Mouse (Mus musculus) liver, adult 2 months (tissue): ENCODE data around the gene Rfx7. TPM values are rescaled to one million over a fixed set of nuclear protein-coding genes. Genes with fewer than 3 reads are reported as not detected.

Experiments
- DNase-seq: peaks from one replicate; pipeline ENCODE4 v3.0.0-alpha.2; 2011; ENCODE audit warnings: low read depth, low spot score; ENCODE audit errors: extremely low read depth
- H3K27ac ChIP-seq: fragments of 200-500 bp; replicated peaks from 2 replicates; pipeline ENCODE4 v1.5.1; 2012; ENCODE audit warnings: low read depth, mild to moderate bottlenecking, control low read depth, inconsistent platforms, low read length; ENCODE audit not compliant: insufficient read depth
- H3K27me3 ChIP-seq: fragments of 200-500 bp; 2 replicates; pipeline ENCODE4 v1.6.1; 2012; ENCODE audit warnings: mild to moderate bottlenecking, moderate library complexity, low read length, inconsistent platforms; ENCODE audit not compliant: control insufficient read depth, insufficient read depth
- H3K36me3 ChIP-seq: fragments of 200-500 bp; 2 replicates; pipeline ENCODE4 v1.6.1; 2012; ENCODE audit warnings: low read length, inconsistent platforms; ENCODE audit not compliant: control insufficient read depth, insufficient read depth
- H3K4me1 ChIP-seq: fragments of 200-500 bp; 2 replicates; pipeline ENCODE4 v1.6.1; 2011; ENCODE audit warnings: low read length; ENCODE audit not compliant: control insufficient read depth, insufficient read depth
- H3K4me3 ChIP-seq: fragments of 200-500 bp; 2 replicates; pipeline ENCODE4 v1.5.1; 2011; ENCODE audit warnings: low read depth, mild to moderate bottlenecking, control low read depth, low read length, moderate library complexity; ENCODE audit not compliant: insufficient read depth
- H3K79me2 ChIP-seq: fragments of 200-500 bp; 2 replicates; pipeline ENCODE4 v1.6.1; 2012; ENCODE audit warnings: inconsistent platforms, mild to moderate bottlenecking, low read length, moderate library complexity; ENCODE audit not compliant: control insufficient read depth, insufficient read depth
- H3K9ac ChIP-seq: fragments of 200-500 bp; 2 replicates; pipeline ENCODE4 v1.6.1; 2012; ENCODE audit warnings: low read depth, mild to moderate bottlenecking, control low read depth, inconsistent platforms, low read length
- CTCF ChIP-seq: fragments of 200-500 bp; IDR thresholded peaks from 2 replicates; pipeline ENCODE4 v1.5.1; 2011; ENCODE audit warnings: low read depth, low read length, control low read depth
- POLR2A ChIP-seq: fragments of 200-500 bp; IDR thresholded peaks from 2 replicates; pipeline ENCODE4 v1.6.1; 2011; ENCODE audit warnings: low read length, control low read depth; ENCODE audit not compliant: insufficient read depth; ENCODE audit errors: extremely low read depth
- WGBS: fragments of 180-500 bp; shearing (Covaris S2); methylation state at CpG from one replicate; pipeline ENCODE4 v1.1.7; 2018; 5-methylcytosine and 5-hydroxymethylcytosine counted together
- polyA plus RNA-seq: library from polyadenylated mRNA; depleted of rRNA; stranded (reverse); fragments of >200 nt; gene quantifications from 2 replicates; pipeline ENCODE4 v1.2.3, GENCODE M21; 2012
- total RNA-seq: library from RNA; depleted of rRNA; stranded (reverse); fragments of >200 nt; gene quantifications from 2 replicates; pipeline ENCODE4 v1.2.3, GENCODE M21; 2014

Gene Rfx7
- total and polyA plus RNA-seq, 2 experiments, result 3.3 to 5.4 TPM

DNA sequence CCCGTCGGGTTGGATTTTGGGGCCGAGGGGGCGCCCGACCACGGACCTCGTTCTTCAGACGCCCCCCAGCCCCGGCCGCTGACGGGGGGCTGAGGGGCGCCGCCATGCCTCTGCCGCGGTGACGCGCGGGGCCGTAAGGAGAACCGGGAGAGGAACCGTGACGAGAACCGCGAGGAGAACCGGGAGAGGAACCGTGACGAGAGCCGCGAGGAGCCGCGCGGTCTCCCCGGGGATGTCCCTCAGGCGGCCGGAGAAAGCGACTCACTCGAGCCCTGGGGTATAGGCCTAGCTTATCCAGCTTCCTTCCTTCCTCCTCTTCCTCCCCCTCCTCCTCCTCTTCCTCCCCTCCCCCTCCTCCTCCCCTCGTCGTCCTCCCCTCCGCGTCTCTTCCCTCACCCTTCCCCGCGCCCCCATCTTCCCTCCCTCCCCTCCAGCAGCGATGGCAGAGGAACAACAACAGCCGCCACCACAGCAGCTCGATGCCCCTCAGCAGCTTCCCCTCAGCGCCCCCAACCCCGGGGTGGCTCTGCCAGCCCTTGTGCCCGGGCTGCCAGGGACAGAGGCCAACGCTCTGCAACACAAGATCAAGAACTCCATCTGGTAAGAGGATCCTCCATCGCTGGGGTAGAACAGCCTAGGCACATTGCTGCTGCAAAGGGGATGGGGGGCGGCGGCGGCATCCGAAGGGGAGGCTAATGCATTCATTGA, 495 bp downstream of the Rfx7 start:
- Histone ChIP-seq H3K27ac (peak overlapping the region; percentile 91), H3K27me3 (no peaks in the 10 kb centered on the region), H3K4me3 (peak overlapping the region; percentile 79), H3K4me1 (peaks cover 6% of the 10 kb centered on the region; the same call in 1 of the 2 replicates), H3K9ac (peak overlapping the region; percentile 99), H3K79me2 (peaks cover 10% of the 10 kb centered on the region; the same call in 1 of the 2 replicates), H3K36me3 (no peaks in the 10 kb centered on the region)
- peak; percentile 14; the same call in 1 of the 2 replicates for TF ChIP-seq POLR2A
- TF ChIP-seq CTCF, result no peak
- WGBS, result 2% methylated on average over 51 of the region's 55 CpGs
- peak; percentile 42 for DNase-seq

DNA sequence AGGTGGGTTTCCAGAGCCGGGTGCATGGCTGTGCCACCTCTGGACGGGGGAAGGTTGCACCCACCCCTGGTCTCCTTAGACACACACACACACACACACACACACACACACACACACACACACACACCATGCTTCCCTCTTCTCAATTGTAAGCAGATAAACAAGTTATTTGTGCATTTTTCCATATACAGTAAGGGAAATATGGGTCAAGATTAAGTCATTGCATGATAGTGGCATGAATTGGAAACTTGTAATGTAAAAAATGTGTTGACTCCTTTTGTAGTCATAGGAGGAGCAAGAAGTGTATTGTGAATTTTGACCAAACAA, 1.0 kb downstream of the Rfx7 start:
- Histone ChIP-seq H3K4me3 (peak overlapping the region; percentile 79), H3K4me1 (peaks cover 6% of the 10 kb centered on the region; the same call in 1 of the 2 replicates), H3K27me3 (no peaks in the 10 kb centered on the region), H3K36me3 (no peaks in the 10 kb centered on the region), H3K9ac (peak overlapping the region; percentile 99), H3K27ac (peak overlapping the region; percentile 3), H3K79me2 (peaks cover 10% of the 10 kb centered on the region; the same call in 1 of the 2 replicates)
- peak; percentile 40 for DNase-seq
- no peak for TF ChIP-seq CTCF
- no peak for TF ChIP-seq POLR2A
- WGBS, result 0% methylated on average over 2 of the region's 2 CpGs

DNA sequence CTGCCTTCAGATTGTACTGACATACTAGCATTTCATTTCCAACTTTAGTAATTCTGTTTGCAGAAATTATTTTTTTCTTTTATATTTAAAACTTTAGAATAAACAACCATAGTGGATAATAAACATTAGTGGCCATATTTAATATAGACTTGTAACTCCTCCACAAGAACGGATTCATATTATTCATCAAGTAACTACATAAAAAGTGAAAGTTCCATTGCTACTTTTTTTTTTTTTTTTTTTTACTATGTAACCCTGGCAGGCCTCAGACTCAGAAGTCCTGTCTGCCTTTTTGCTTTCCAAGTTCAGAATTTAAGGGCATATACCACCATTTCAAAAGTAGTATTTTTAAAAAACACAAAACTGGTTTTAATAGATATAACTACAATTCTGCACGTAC, 2.9 kb downstream of the Rfx7 start:
- H3K27ac ChIP-seq, result no peak overlapping the region
- H3K27me3 ChIP-seq, result no peaks in the 10 kb centered on the region
- no peak for TF ChIP-seq CTCF
- H3K9ac ChIP-seq, result no peak overlapping the region
- peaks cover 10% of the 10 kb centered on the region; the same call in 1 of the 2 replicates for H3K79me2 ChIP-seq
- no peaks in the 10 kb centered on the region; the same call in 1 of the 2 replicates for H3K36me3 ChIP-seq
- H3K4me3 ChIP-seq, result no peak overlapping the region
- 55% methylated on average over 2 of the region's 2 CpGs for WGBS
- peak; percentile 34 for DNase-seq
- peaks cover 6% of the 10 kb centered on the region; the same call in 1 of the 2 replicates for H3K4me1 ChIP-seq

DNA sequence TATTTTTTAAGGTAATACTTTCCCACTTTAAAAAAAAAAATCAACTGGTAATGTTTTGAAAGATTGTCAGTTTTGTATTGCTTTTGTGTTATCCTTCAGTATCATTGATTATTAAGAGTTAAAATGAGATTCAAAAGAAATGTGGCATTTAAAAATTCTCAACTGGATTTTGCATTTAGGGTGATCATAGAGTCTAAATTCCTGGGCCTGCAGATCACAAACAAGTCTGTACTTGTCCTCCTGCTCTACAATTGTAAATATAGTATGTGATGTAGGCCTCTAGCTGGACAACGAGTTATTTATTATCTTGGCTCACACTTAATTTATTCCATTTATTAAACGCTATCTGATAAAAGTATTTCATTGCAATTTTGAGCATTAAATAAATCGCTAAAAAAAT, 3.4 kb downstream of the Rfx7 start:
- TF ChIP-seq POLR2A, result no peak
- TF ChIP-seq CTCF, result no peak
- no peak overlapping the region for H3K9ac ChIP-seq
- H3K27ac ChIP-seq, result no peak overlapping the region
- no peak for DNase-seq
- WGBS, result 49% methylated on average over 3 of the region's 3 CpGs
- H3K4me3 ChIP-seq, result no peak overlapping the region
- H3K36me3 ChIP-seq, result peaks cover under 1% of the 10 kb centered on the region; the same call in 1 of the 2 replicates
- H3K79me2 ChIP-seq, result peaks cover 10% of the 10 kb centered on the region; the same call in 1 of the 2 replicates
- H3K4me1 ChIP-seq, result peaks cover 6% of the 10 kb centered on the region; the same call in 1 of the 2 replicates
- no peaks in the 10 kb centered on the region for H3K27me3 ChIP-seq

DNA sequence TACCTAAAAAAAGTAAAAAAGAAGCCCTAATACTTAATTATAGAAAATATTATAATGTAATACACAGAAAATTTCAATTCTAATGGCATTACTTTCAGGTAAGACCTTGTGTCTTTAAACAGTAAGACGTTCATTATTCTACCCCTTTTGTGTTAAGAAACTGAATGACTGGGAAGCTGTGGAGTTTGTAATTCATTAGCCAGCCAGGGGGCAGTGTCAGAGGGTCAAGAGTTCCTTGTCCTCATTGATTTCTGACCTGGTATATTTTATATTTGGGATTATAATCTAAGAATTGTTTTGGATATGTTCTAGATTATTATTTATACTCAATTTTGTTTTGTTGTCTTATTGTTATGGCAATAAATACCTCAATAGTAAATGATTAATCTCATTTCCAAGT, 5.0 kb downstream of the Rfx7 start:
- peaks cover 3% of the 10 kb centered on the region; the same call in 1 of the 2 replicates for H3K36me3 ChIP-seq
- WGBS, result 17% methylated on average over 1 of the region's 1 CpGs
- no peak overlapping the region for H3K9ac ChIP-seq
- peaks cover 10% of the 10 kb centered on the region; the same call in 1 of the 2 replicates for H3K79me2 ChIP-seq
- DNase-seq, result peak; percentile 55
- no peak overlapping the region for H3K27ac ChIP-seq
- no peak for TF ChIP-seq CTCF
- TF ChIP-seq POLR2A, result no peak
- no peak overlapping the region for H3K4me3 ChIP-seq
- H3K4me1 ChIP-seq, result peaks cover 6% of the 10 kb centered on the region; the same call in 1 of the 2 replicates
- no peaks in the 10 kb centered on the region for H3K27me3 ChIP-seq

DNA sequence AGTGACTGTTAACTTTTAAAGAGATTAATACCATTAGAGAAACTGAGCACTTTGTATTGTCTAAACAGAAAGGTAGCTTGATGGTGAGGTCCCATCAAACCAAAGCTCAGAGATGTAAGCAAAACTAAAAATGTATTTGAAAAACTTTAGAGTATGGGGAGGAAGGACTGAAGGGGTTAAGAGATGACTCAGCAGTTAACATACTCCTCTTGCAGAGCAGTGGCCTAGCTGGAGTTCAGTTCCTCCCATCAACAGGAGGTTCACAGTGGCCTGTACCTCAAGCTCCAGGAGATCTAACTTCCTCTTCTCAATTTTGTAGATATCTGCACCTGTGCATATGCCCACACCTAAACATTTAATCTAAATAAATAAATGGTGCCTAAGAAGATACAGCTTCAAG, 11.6 kb downstream of the Rfx7 start:
- Histone ChIP-seq H3K36me3 (peaks cover 7% of the 10 kb centered on the region; the same call in 1 of the 2 replicates), H3K27me3 (no peaks in the 10 kb centered on the region), H3K9ac (no peak overlapping the region), H3K27ac (no peak overlapping the region), H3K79me2 (peaks cover 6% of the 10 kb centered on the region; the same call in 1 of the 2 replicates), H3K4me1 (no peaks in the 10 kb centered on the region), H3K4me3 (no peak overlapping the region)
- TF ChIP-seq POLR2A (no peak), CTCF (no peak)
- DNase-seq, result no peak
